Mouse (Mus musculus) midbrain, embryonic 14.5 days (tissue): ENCODE measurements around the gene Arhgap19. TPM values are rescaled to one million over a fixed set of nuclear protein-coding genes. Genes with fewer than 3 reads are reported as not detected.

Experiments used
- ATAC-seq: fragments of 200-750 bp; cut with Nextera tagmentation; 2 replicates; pipeline ENCODE4 v1.8.0; 2017; ENCODE audit warnings: moderate number of reproducible peaks, moderate library complexity; ENCODE audit not compliant: low FRiP score, low TSS enrichment
- DNase-seq: peaks from one replicate; pipeline ENCODE4 v3.0.0-alpha.2; 2015
- H3K27ac ChIP-seq: fragments of 300-500 bp; sonication (generic); replicated peaks from 2 replicates; pipeline ENCODE4 v1.5.1; 2014; ENCODE audit warnings: mild to moderate bottlenecking, low read depth, low read length, moderate library complexity
- H3K27me3 ChIP-seq: fragments of 300-500 bp; sonication (generic); 2 replicates; pipeline ENCODE4 v1.6.1; 2014; ENCODE audit warnings: low read length, control low read depth, mixed read lengths; ENCODE audit not compliant: control insufficient read depth, insufficient read depth
- H3K36me3 ChIP-seq: fragments of 300-500 bp; sonication (generic); 2 replicates; pipeline ENCODE4 v1.6.1; 2014; ENCODE audit warnings: low read length, control low read depth; ENCODE audit not compliant: control insufficient read depth, insufficient read depth
- H3K4me1 ChIP-seq: fragments of 300-500 bp; sonication (generic); 2 replicates; pipeline ENCODE4 v1.6.1; 2014; ENCODE audit warnings: mild to moderate bottlenecking, antibody characterized with exemption, low read length, control low read depth; ENCODE audit not compliant: control insufficient read depth, insufficient read depth
- H3K4me2 ChIP-seq: fragments of 300-500 bp; sonication (generic); 2 replicates; pipeline ENCODE4 v1.6.1; 2014; ENCODE audit warnings: mild to moderate bottlenecking, low read length, moderate library complexity
- H3K4me3 ChIP-seq: fragments of 300-500 bp; sonication (generic); replicated peaks from 2 replicates; pipeline ENCODE4 v1.5.1; 2014; ENCODE audit warnings: low read depth, low read length
- H3K9ac ChIP-seq: fragments of 300-500 bp; sonication (generic); replicated peaks from 2 replicates; pipeline ENCODE4 v1.6.1; 2014; ENCODE audit warnings: mild to moderate bottlenecking, low read length, moderate library complexity
- H3K9me3 ChIP-seq: fragments of 300-500 bp; sonication (generic); 2 replicates; pipeline ENCODE4 v1.6.1; 2016; ENCODE audit warnings: low read length, control low read depth, mixed read lengths; ENCODE audit not compliant: control insufficient read depth
- WGBS: fragments of 180-500 bp; shearing (Covaris S2); extraction: QIAGEN DNeasy Blood & Tissue Kit; methylation state at CpG from one replicate; pipeline ENCODE4 v1.1.7; 2014; 5-methylcytosine and 5-hydroxymethylcytosine counted together
- polyA plus RNA-seq: library from polyadenylated mRNA; unstranded; fragments of >200 nt; fragmentation: Nextera tagmentation; extraction: Ambion mirVana; gene quantifications from 2 replicates; pipeline ENCODE4 v1.2.1, GENCODE M21; 2014

The Arhgap19 gene
- polyA plus RNA-seq, 1 experiment from 2014 or later = 8.5 TPM

DNA sequence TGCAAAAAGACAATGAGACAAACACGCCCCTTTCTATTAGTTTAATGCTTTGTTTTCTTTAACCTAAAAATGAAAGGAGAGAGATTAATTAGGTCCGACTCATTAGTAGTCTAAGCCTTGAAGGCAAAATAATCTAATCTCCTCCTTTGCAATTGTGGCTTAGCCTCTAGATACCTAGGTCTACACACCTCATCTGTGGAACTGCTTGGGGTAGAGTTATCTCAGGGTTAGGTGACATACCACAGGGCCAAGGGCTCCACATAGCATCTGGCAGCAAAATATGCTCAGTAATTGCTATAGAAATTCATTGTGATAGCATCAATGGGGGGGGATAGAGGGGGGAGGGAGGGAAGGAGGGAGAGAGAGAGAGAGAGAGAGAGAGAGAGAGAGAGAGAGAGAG lies 76.4 kb downstream of the Arhgap19 start:
- no peak overlapping the region for H3K4me2 ChIP-seq
- H3K9me3 ChIP-seq = no peaks in the 10 kb centered on the region; the same call in 1 of the 2 replicates
- peak overlapping the region; percentile 65 for H3K27ac ChIP-seq
- no peak overlapping the region for H3K4me3 ChIP-seq
- H3K36me3 ChIP-seq = no peaks in the 10 kb centered on the region
- ATAC-seq (no peak), DNase-seq (no peak)
- H3K27me3 ChIP-seq = no peaks in the 10 kb centered on the region
- 40% methylated on average over 2 of the region's 2 CpGs for WGBS
- H3K4me1 ChIP-seq = 0 out of 2 replicates have a peak, but pooled peaks cover 7% of the 10 kb centered on the region
- H3K9ac ChIP-seq = no peak overlapping the region

DNA sequence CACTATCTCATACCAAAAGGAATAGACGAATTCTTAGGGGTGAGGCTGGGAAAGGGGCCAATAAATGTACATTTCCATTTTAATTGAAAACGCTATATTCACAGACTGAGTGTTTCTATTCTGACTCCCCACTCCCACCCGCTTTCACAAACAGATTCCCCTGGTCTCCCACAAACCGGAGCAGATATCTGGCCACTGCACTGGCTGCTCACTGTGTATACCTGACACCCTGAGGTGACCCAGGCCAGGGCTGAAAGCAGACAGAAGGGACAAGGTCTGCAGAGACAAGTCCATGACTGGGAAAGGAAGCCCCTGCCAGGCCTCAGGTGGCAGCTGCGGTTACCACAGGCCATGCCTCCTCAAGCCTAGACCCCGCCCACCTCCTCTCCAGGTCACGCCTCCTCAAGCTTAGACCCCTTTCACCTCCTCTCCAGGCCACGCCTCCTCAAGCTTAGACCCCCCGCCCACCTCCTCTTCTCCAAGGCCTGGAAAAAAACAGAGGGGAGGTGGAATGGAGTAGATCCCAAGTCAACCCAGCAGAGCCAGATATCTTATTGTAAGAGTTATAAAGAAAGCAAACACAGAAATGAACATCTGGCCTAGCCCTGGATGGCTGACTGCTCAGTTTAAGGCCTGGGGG lies 76.9 kb downstream of the Arhgap19 start:
- DNase-seq (peak; percentile 65), ATAC-seq (peak; percentile 55; the same call in 1 of the 2 replicates)
- Histone ChIP-seq H3K4me2 (no peak overlapping the region), H3K9ac (no peak overlapping the region), H3K36me3 (no peaks in the 10 kb centered on the region), H3K27me3 (no peaks in the 10 kb centered on the region), H3K4me1 (0 out of 2 replicates have a peak, but pooled peaks cover 7% of the 10 kb centered on the region), H3K9me3 (no peaks in the 10 kb centered on the region), H3K27ac (peak overlapping the region; percentile 65), H3K4me3 (no peak overlapping the region)
- 24% methylated on average over 9 of the region's 9 CpGs for WGBS

DNA sequence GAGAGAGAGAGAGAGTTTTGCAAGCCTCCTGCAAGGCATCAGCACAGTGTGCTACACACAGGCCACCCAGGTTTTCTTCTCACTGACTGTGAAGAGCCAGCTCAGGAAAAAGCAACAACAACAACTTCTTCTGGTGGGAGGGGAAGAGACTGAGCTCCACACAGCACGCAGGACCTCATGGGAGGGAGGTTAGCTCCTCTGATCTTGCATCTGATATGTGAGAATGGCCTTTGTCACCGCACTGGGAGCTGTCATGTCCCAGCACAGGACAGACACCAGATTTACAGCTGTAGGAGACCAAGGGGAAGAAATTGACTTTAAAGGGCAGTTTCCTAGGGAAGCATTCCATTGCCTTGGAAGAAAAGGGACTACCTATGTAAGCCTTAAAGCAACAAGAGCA lies 78.5 kb downstream of the Arhgap19 start:
- Histone ChIP-seq H3K27ac (no peak overlapping the region; the same call in 1 of the 2 replicates), H3K4me3 (no peak overlapping the region), H3K9ac (no peak overlapping the region), H3K27me3 (0 out of 2 replicates have a peak, but pooled peaks cover 3% of the 10 kb centered on the region), H3K9me3 (no peaks in the 10 kb centered on the region), H3K36me3 (no peaks in the 10 kb centered on the region), H3K4me2 (no peak overlapping the region), H3K4me1 (peaks cover 7% of the 10 kb centered on the region; the same call in 1 of the 2 replicates)
- ATAC-seq = no peak
- no peak for DNase-seq
- 33% methylated on average over 2 of the region's 2 CpGs for WGBS

- H3K27me3 ChIP-seq = peaks cover 6% of the 10 kb centered on the region; the same call in 1 of the 2 replicates
- 67% methylated on average over 8 of the region's 8 CpGs for WGBS
- H3K36me3 ChIP-seq = no peaks in the 10 kb centered on the region
- no peak overlapping the region for H3K4me3 ChIP-seq
- H3K27ac ChIP-seq = no peak overlapping the region
- H3K4me2 ChIP-seq = no peak overlapping the region
- ATAC-seq (no peak), DNase-seq (no peak)
- peaks cover 25% of the 10 kb centered on the region for H3K4me1 ChIP-seq
- H3K9me3 ChIP-seq = no peaks in the 10 kb centered on the region
- H3K9ac ChIP-seq = no peak overlapping the region
Observed at GRCm38 (mm10) chr19:41719436-41719835, 82.4 kb downstream of the Arhgap19 start.

Other genes starting within 250 kb of the Arhgap19 start
- gene Gm340, start 219.7 kb downstream of the Arhgap19 start, polyA plus RNA-seq = 4.6 and 5.1 TPM in 2 replicates
- 20.6 and 27.9 TPM in 2 replicates for gene Slit1, start 58.4 kb downstream of the Arhgap19 start, polyA plus RNA-seq
- gene Frat1, start 27.9 kb upstream of the Arhgap19 start, polyA plus RNA-seq = 30.6 and 32.7 TPM in 2 replicates
- gene Frat2, start 46.1 kb upstream of the Arhgap19 start, polyA plus RNA-seq = 5.6 and 7.3 TPM in 2 replicates
- 12.5 TPM in 2 replicates for gene Rrp12, start 94.1 kb upstream of the Arhgap19 start, polyA plus RNA-seq
- gene Pgam1, start 109.9 kb upstream of the Arhgap19 start, polyA plus RNA-seq = 451 and 465 TPM in 2 replicates
- 56.4 and 57.4 TPM in 2 replicates for gene Exosc1, start 131.4 kb upstream of the Arhgap19 start, polyA plus RNA-seq
- 72.3 and 72.8 TPM in 2 replicates for gene Zdhhc16, start 131.4 kb upstream of the Arhgap19 start, polyA plus RNA-seq
- 28.1 and 30.4 TPM in 2 replicates for gene Mms19, start 179.1 kb upstream of the Arhgap19 start, polyA plus RNA-seq
- gene Ubtd1, start 179.7 kb upstream of the Arhgap19 start, polyA plus RNA-seq = 6.3 and 6.9 TPM in 2 replicates
- 0.45 and 1.00 TPM in 2 replicates for gene Ankrd2, start 234.0 kb upstream of the Arhgap19 start, polyA plus RNA-seq
- gene Hoga1, start 243.6 kb upstream of the Arhgap19 start, polyA plus RNA-seq = 0.94 and 1.3 TPM in 2 replicates